Mouse (Mus musculus): ENCODE results near the gene Armc2.

DNA sequence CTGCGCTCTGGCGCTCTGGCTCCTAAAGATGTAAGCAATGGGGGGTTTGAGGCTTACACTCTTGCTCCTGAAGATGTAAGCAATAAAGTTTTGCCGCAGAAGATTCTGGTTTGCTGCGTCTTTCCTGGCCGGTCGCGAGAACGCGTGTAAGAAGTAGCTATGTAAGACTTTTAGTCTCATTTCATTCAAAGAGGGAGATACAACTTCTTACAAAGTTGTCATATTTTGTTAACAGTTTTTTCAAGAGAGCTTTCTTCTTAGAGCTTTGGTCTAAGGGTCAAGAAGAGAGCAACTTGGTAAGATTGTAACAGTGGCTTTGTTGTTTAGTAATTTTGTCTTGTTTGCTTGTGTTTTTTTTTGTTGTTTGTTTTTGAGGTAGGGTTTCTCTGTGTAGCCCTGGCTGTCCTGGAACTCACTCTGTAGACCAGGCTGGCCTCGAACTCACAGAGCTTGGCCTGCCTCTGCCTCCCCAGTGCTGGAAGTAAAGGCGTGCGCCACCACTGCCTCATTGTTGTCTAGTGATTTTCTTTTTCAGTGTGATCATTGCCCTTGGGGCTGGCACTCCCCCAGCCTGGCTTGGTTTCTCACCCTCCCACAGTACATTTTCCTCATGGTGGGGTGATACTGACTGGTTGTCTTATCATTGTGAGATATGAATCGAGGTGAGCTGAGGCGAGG is 65.3 kb downstream of the Armc2 start:
- TF ChIP-seq CTCF (IDR thresholded peaks at IDR 0.05; ENCODE audit: low read depth), result no peak
- TF ChIP-seq EP300 (IDR thresholded peaks at IDR 0.05; ENCODE audit: low read depth), result no peak
